Mouse (Mus musculus) layer of hippocampus, postnatal 25 days (tissue): ENCODE measurements around the gene Pibf1. TPM values are rescaled to one million over a fixed set of nuclear protein-coding genes. Genes with fewer than 3 reads are reported as not detected.

Experiments
- DNase-seq, 2 experiments: peaks; one replicate each; pipeline ENCODE4 v3.0.0; 2022; ENCODE audit warnings: mixed read lengths in 2 of 2, low spot score in 1 of 2; ENCODE audit errors: extremely low spot score in 1 of 2
- total RNA-seq, 2 experiments: library from RNA; stranded (reverse); gene quantifications; 2 replicates each; pipeline ENCODE4 v1.2.3; 2021

The Pibf1 gene
- total RNA-seq, 2 experiments from 2014 or later, result 14.2 to 16.8 TPM

GRCm38 (mm10) chr14:99244508-99244907, 145.3 kb downstream of the Pibf1 start:
- no peak for DNase-seq

GRCm38 (mm10) chr14:99262026-99262425, 162.8 kb downstream of the Pibf1 start:
- DNase-seq, result no peak

DNA sequence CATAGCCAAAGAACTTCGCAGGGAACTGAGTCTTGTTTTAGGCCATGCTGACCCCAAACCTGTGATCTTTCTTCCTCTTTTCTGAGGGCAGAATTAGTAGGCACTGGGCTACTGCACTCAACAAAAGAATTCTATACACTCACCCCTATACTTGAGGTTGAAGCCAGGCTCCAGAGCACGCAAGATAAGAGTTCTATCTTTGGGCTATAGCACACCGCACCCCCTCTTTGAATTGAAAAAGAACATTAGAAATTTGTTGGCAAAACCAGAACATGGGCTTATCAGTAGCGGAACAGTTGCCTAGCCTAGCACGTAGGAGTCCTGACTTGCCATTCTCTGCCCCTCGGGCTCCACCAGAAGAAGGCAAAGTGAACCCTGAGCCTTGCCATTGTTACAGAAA, 164.6 kb downstream of the Pibf1 start:
- no peak for DNase-seq

- DNase-seq, result no peak
Measured at GRCm38 (mm10) chr14:99265791-99266190, 166.6 kb downstream of the Pibf1 start.

- DNase-seq, result no peak
Measured at GRCm38 (mm10) chr14:99266749-99267148, 167.5 kb downstream of the Pibf1 start.

GRCm38 (mm10) chr14:99274056-99274455, 174.8 kb downstream of the Pibf1 start:
- DNase-seq, result no peak

GRCm38 (mm10) chr14:99275827-99276226, 176.6 kb downstream of the Pibf1 start:
- DNase-seq, result no peak

DNA sequence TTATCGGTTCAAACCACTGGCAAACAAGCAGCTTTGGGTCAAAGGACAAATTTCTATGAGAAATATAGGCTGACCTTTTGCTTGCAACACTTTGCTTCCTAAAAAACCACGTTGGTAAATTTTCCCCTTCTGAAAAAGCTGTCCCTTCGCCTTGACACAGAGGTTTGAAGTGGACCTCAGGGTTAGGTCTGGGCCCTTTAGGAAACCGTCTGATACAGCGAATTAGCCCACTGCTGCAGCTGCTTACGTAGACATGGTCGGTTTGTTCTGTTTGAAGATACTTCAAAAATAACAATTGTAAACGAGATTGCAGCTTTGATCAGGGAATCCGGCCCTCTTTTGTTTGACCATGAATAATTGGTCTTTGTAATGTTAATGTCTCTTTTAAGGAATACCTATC, 179.1 kb downstream of the Pibf1 start:
- no peak for DNase-seq

DNA sequence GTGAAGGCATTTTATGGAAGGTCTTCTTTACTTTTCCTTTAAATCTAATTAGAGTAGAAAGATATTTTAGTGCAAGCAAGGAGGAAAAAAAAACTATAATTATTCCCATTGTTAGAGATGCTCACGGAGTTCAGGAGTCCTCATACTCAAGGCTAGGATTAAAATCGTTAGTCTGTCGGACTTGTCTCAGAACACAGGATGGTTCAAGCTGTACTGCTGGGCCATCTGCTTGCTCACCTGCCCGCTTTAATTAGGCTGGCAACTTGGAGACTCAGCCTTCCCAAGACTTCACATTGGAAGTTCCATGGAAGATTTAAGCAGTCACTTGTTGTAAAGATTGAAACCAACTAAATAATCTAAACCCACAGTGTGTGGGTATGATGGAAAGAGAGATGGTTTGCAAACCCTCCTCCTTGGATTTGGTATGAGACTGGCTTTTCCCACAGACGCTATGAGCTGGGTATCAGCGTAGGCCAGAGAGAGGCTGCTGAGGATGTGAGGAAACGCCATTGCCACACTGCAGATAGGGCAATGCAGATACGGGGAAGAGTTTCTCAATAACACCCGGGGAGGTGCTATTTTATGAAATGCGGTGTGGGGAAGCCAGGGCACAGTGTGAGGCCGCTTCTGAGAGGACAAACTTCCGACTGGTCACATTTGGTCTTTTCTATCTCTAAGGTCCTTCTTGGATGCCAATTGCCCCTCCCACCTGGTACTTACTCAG, 179.7 kb downstream of the Pibf1 start:
- no peak for DNase-seq

- no peak for DNase-seq
Measured at GRCm38 (mm10) chr14:99280399-99280798, 181.2 kb downstream of the Pibf1 start.

GRCm38 (mm10) chr14:99280825-99281433, 181.7 kb downstream of the Pibf1 start:
- no peak for DNase-seq

DNA sequence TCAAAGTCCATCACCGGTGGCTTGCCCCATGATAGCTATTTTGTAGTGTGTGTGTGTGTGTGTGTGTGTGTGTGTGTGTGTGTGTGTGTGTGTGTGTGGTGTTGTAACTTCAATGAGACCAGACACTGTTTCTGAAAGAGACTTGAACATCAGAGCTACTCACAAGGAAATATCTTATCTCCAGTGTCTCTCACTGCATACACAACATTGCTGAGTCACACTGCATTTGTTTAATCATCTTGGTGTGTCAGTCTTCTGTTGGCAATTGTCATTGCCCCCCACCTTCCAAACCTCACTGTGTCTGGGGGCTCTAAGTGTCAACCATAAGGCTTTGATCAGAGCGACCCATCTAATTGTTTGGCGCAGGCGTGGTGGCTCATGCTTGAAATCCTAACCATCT, 186.3 kb downstream of the Pibf1 start:
- DNase-seq, result no peak

DNA sequence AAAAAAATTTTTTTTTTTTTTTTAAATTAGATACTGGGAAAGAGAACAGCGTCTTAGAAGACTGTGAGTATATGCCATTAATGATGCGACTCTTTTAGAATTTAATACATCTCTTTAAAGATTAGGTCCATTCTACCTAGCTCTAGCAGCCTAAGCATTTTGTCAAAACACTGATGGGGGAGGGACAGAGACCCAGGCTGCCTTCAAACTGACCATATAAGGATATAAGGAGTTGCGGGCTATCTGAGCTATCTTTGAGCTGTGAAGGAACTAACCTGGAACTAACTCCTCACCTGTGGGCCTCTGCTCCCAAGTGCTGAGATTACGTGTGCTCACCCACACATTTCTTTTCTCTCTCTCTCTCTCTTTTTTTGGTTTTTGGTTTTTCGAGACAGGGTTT, 193.0 kb downstream of the Pibf1 start:
- DNase-seq, result no peak

DNA sequence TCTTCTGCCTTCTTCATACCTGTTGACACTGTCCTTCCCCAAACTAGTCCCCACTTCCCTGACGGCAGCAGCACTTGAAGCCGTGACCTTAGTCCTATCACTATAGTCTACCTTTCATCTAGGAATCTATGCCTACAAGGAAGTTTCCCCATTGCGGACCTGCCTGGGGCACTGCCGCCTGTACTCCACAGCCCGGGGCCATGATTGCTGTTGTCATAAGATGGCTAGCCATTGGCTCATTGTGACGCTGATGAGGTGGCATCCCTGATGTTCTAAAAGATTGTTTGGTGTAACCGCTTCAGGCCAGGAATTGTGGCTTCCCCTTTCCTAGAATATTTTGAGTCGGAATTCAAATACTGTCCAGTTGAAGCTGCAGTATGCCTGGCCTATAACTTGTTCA, 195.2 kb downstream of the Pibf1 start:
- no peak for DNase-seq

- no peak for DNase-seq
Measured at GRCm38 (mm10) chr14:99295606-99296341, 196.6 kb downstream of the Pibf1 start.

DNA sequence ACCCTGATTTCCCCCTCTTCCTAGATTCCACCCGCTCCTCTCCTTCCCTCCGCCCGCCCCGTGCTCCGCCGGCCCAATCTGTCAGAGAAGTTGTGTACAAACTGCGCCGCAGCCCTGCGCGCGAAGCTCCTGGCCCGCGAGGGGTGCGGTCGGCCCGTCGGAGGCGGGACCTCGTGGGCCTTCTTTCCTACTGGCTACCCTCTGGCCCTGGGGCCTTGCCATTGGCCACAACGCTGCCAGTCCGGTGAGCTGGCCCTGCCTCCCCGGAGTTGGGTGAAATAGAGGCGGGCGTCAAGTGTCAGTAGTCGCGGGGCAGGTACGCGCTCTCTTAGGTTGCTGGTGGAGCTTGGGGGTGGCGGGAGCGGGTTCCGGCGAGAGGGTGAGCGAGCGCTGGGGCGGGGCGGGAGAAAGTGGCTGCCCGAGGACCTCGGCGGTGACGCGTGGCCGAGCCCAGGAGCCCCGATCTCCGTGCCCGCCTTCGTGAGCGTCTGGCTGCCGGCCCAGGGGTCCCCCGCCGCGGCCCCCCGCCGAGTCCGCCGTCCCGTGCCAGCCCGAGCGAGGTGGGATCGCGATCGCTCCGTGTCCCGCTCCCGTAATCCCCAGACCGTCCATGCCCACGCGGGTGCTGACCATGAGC, 199.3 kb downstream of the Pibf1 start, which contains the start of gene Klf5:
TSS of gene Klf5 (plus strand) at position 307 of the 637 bp plus-strand sequence.
- peak; percentile 71 to 77 for DNase-seq

DNA sequence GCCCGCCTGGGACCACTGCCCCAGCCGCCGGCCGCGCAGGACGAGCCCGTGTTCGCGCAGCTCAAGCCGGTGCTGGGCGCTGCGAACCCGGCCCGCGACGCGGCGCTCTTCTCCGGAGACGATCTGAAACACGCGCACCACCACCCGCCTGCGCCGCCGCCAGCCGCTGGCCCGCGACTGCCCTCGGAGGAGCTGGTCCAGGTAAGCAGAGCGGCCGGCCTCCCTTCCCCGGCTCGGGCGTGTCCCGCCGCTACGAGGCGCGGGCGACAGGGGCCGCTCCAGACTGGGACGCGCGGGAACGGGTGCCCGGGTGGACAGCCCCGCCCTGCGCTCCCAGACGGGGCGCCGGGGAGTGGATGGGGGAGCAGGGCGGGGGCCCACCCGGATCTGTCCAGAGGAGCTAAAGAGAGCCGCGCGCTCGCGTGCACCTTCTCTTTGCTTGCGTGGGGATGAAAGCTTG, 199.8 kb downstream of the Pibf1 start:
- DNase-seq, result peak; percentile 34 to 36

DNA sequence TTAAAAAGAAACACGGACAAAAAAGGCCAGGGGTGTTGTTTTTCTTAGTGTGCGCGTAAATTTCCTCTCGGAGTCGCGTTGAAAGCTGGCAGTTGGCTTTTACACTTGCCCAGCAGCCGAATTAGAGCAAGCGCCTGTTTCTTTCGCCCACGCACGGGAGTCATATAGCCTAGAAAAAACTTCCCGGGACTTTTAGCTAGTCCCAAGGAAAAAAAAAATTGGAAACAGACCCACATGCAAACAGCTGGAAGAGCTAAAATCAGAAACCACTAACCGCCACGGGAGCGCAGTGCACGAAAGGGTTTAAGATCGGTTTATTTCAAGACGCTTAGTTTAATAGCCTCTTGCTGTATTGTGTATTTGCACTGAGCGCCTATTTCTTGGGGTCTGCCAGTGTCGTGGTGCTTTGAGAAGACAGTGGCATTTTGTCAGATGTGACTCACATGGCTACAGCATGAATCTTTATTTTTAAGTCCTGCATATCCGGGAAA, 200.5 kb downstream of the Pibf1 start:
- DNase-seq, result no peak

GRCm38 (mm10) chr14:99301472-99301871, 202.2 kb downstream of the Pibf1 start:
- no peak for DNase-seq
